Mouse (Mus musculus): ENCODE data around the gene Abcg8. TPM values are rescaled to one million over a fixed set of nuclear protein-coding genes. Genes with fewer than 3 reads are reported as not detected.
A peak's percentile ranks its signal among the peaks of the same experiment; 100 is the strongest.

The Abcg8 gene
- polyA plus RNA-seq, 1 experiment from 2014 or later = 0.10 TPM

- no peak for ATAC-seq (ENCODE audit: insufficient number of reproducible peaks, low FRiP score, low TSS enrichment, low read depth)
- Histone ChIP-seq H3K4me2 (no peak overlapping the region), H3K9ac (no peak overlapping the region), H3K4me1 (peaks cover 9% of the 10 kb centered on the region), H3K27ac (no peak overlapping the region), H3K9me3 (no peaks in the 10 kb centered on the region), H3K36me3 (no peaks in the 10 kb centered on the region), H3K4me3 (no peak overlapping the region), H3K27me3 (no peaks in the 10 kb centered on the region)
- 33% methylated on average over 9 of the region's 9 CpGs for WGBS
Measured at GRCm38 (mm10) chr17:84645119-84645518, 31.0 kb upstream of the Abcg8 start.

- 18% methylated on average over 4 of the region's 7 CpGs for WGBS
- no peaks in the 10 kb centered on the region for H3K9me3 ChIP-seq
- H3K9ac ChIP-seq = no peak overlapping the region
- H3K4me3 ChIP-seq = no peak overlapping the region
- ATAC-seq (ENCODE audit: insufficient number of reproducible peaks, low FRiP score, low TSS enrichment, low read depth) = no peak
- H3K4me2 ChIP-seq = no peak overlapping the region
- peaks cover 9% of the 10 kb centered on the region for H3K4me1 ChIP-seq
- H3K27me3 ChIP-seq = no peaks in the 10 kb centered on the region
- H3K36me3 ChIP-seq = no peaks in the 10 kb centered on the region
- H3K27ac ChIP-seq = no peak overlapping the region
Measured at GRCm38 (mm10) chr17:84645894-84646293, 30.2 kb upstream of the Abcg8 start.

- WGBS = 50% methylated on average over 2 of the region's 2 CpGs
- no peak for ATAC-seq (ENCODE audit: insufficient number of reproducible peaks, low FRiP score, low TSS enrichment, low read depth)
- no peak overlapping the region for H3K4me3 ChIP-seq
- H3K9ac ChIP-seq = no peak overlapping the region
- no peaks in the 10 kb centered on the region for H3K9me3 ChIP-seq
- H3K36me3 ChIP-seq = no peaks in the 10 kb centered on the region
- no peaks in the 10 kb centered on the region for H3K27me3 ChIP-seq
- no peak overlapping the region for H3K27ac ChIP-seq
- H3K4me1 ChIP-seq = peaks cover 9% of the 10 kb centered on the region
- H3K4me2 ChIP-seq = no peak overlapping the region
Measured at GRCm38 (mm10) chr17:84646477-84646876, 29.6 kb upstream of the Abcg8 start.

GRCm38 (mm10) chr17:84647630-84648029 is 28.5 kb upstream of the Abcg8 start:
- H3K4me3 ChIP-seq = no peak overlapping the region
- H3K27ac ChIP-seq = no peak overlapping the region
- no peak for ATAC-seq (ENCODE audit: insufficient number of reproducible peaks, low FRiP score, low TSS enrichment, low read depth)
- no peaks in the 10 kb centered on the region for H3K27me3 ChIP-seq
- 93% methylated on average over 4 of the region's 4 CpGs for WGBS
- no peaks in the 10 kb centered on the region for H3K9me3 ChIP-seq
- H3K36me3 ChIP-seq = no peaks in the 10 kb centered on the region
- H3K4me2 ChIP-seq = no peak overlapping the region
- H3K9ac ChIP-seq = no peak overlapping the region
- H3K4me1 ChIP-seq = peaks cover 7% of the 10 kb centered on the region

GRCm38 (mm10) chr17:84650302-84651017 is 25.6 kb upstream of the Abcg8 start:
- Histone ChIP-seq H3K27me3 (no peaks in the 10 kb centered on the region), H3K4me3 (no peak overlapping the region), H3K9ac (no peak overlapping the region), H3K4me2 (no peak overlapping the region), H3K9me3 (no peaks in the 10 kb centered on the region), H3K4me1 (peaks cover 3% of the 10 kb centered on the region), H3K27ac (no peak overlapping the region), H3K36me3 (peaks cover 8% of the 10 kb centered on the region; the same call in 1 of the 2 replicates)
- no peak for ATAC-seq (ENCODE audit: insufficient number of reproducible peaks, low FRiP score, low TSS enrichment, low read depth)
- 83% methylated on average over 9 of the region's 9 CpGs for WGBS

GRCm38 (mm10) chr17:84653544-84653943 is 22.6 kb upstream of the Abcg8 start:
- no peak for ATAC-seq (ENCODE audit: insufficient number of reproducible peaks, low FRiP score, low TSS enrichment, low read depth)
- H3K4me3 ChIP-seq = no peak overlapping the region

GRCm38 (mm10) chr17:84656205-84656604 is 19.9 kb upstream of the Abcg8 start:
- H3K27ac ChIP-seq = no peak overlapping the region
- H3K27me3 ChIP-seq = no peaks in the 10 kb centered on the region
- 78% methylated on average over 5 of the region's 5 CpGs for WGBS
- H3K36me3 ChIP-seq = peaks cover 8% of the 10 kb centered on the region; the same call in 1 of the 2 replicates
- H3K9ac ChIP-seq = no peak overlapping the region
- H3K9me3 ChIP-seq = no peaks in the 10 kb centered on the region
- no peak overlapping the region for H3K4me3 ChIP-seq
- peaks cover 5% of the 10 kb centered on the region; the same call in 1 of the 2 replicates for H3K4me1 ChIP-seq
- no peak for ATAC-seq (ENCODE audit: insufficient number of reproducible peaks, low FRiP score, low TSS enrichment, low read depth)
- H3K4me2 ChIP-seq = no peak overlapping the region

More at GRCm38 (mm10) chr17:84653544-84653943, 22.6 kb upstream of the Abcg8 start:
- Histone ChIP-seq H3K4me1 (peaks cover 5% of the 10 kb centered on the region; the same call in 1 of the 2 replicates), H3K9ac (no peak overlapping the region), H3K27me3 (no peaks in the 10 kb centered on the region), H3K27ac (no peak overlapping the region), H3K36me3 (peaks cover 8% of the 10 kb centered on the region; the same call in 1 of the 2 replicates), H3K4me2 (no peak overlapping the region), H3K9me3 (no peaks in the 10 kb centered on the region)
- 87% methylated on average over 9 of the region's 9 CpGs for WGBS

- Histone ChIP-seq H3K27ac (no peak overlapping the region), H3K9me3 (no peaks in the 10 kb centered on the region), H3K36me3 (peaks cover 8% of the 10 kb centered on the region; the same call in 1 of the 2 replicates), H3K9ac (no peak overlapping the region), H3K4me2 (no peak overlapping the region), H3K27me3 (no peaks in the 10 kb centered on the region), H3K4me3 (no peak overlapping the region), H3K4me1 (peaks cover 5% of the 10 kb centered on the region; the same call in 1 of the 2 replicates)
- 75% methylated on average over 19 of the region's 19 CpGs for WGBS
- ATAC-seq (ENCODE audit: insufficient number of reproducible peaks, low FRiP score, low TSS enrichment, low read depth) = no peak
Measured at GRCm38 (mm10) chr17:84656653-84657421, 19.3 kb upstream of the Abcg8 start.

- 51% methylated on average over 3 of the region's 3 CpGs for WGBS
- no peak overlapping the region for H3K4me2 ChIP-seq
- peaks cover 8% of the 10 kb centered on the region; the same call in 1 of the 2 replicates for H3K36me3 ChIP-seq
- no peaks in the 10 kb centered on the region for H3K9me3 ChIP-seq
- peaks cover 5% of the 10 kb centered on the region; the same call in 1 of the 2 replicates for H3K4me1 ChIP-seq
- H3K9ac ChIP-seq = no peak overlapping the region
- no peak for ATAC-seq (ENCODE audit: insufficient number of reproducible peaks, low FRiP score, low TSS enrichment, low read depth)
- no peak overlapping the region for H3K4me3 ChIP-seq
- no peaks in the 10 kb centered on the region for H3K27me3 ChIP-seq
- 0 out of 2 replicates have a peak overlapping the region, but pooled peaks have one; percentile 12 for H3K27ac ChIP-seq
Measured at GRCm38 (mm10) chr17:84657422-84657732, 18.7 kb upstream of the Abcg8 start.

- H3K9me3 ChIP-seq = no peaks in the 10 kb centered on the region
- no peak overlapping the region for H3K9ac ChIP-seq
- H3K27ac ChIP-seq = 0 out of 2 replicates have a peak overlapping the region, but pooled peaks have one; percentile 12
- H3K4me1 ChIP-seq = peaks cover 5% of the 10 kb centered on the region; the same call in 1 of the 2 replicates
- H3K4me2 ChIP-seq = no peak overlapping the region
- H3K27me3 ChIP-seq = no peaks in the 10 kb centered on the region
- H3K36me3 ChIP-seq = peaks cover 8% of the 10 kb centered on the region; the same call in 1 of the 2 replicates
- no peak overlapping the region for H3K4me3 ChIP-seq
- no peak for ATAC-seq (ENCODE audit: insufficient number of reproducible peaks, low FRiP score, low TSS enrichment, low read depth)
- WGBS = 54% methylated on average over 7 of the region's 7 CpGs
Measured at GRCm38 (mm10) chr17:84657782-84658181, 18.3 kb upstream of the Abcg8 start.

GRCm38 (mm10) chr17:84658195-84658594 is 17.9 kb upstream of the Abcg8 start:
- Histone ChIP-seq H3K4me3 (no peak overlapping the region), H3K27ac (no peak overlapping the region), H3K27me3 (no peaks in the 10 kb centered on the region), H3K9ac (no peak overlapping the region), H3K9me3 (no peaks in the 10 kb centered on the region), H3K36me3 (peaks cover 4% of the 10 kb centered on the region; the same call in 1 of the 2 replicates), H3K4me2 (no peak overlapping the region), H3K4me1 (peaks cover 5% of the 10 kb centered on the region; the same call in 1 of the 2 replicates)
- ATAC-seq (ENCODE audit: insufficient number of reproducible peaks, low FRiP score, low TSS enrichment, low read depth) = no peak
- WGBS = 39% methylated on average over 5 of the region's 5 CpGs

GRCm38 (mm10) chr17:84658951-84659350 is 17.2 kb upstream of the Abcg8 start:
- Histone ChIP-seq H3K4me3 (no peak overlapping the region), H3K9me3 (no peaks in the 10 kb centered on the region), H3K27me3 (no peaks in the 10 kb centered on the region), H3K9ac (no peak overlapping the region), H3K4me1 (peaks cover 7% of the 10 kb centered on the region; the same call in 1 of the 2 replicates), H3K27ac (no peak overlapping the region), H3K4me2 (no peak overlapping the region), H3K36me3 (no peaks in the 10 kb centered on the region)
- ATAC-seq (ENCODE audit: insufficient number of reproducible peaks, low FRiP score, low TSS enrichment, low read depth) = no peak
- WGBS = 82% methylated on average over 8 of the region's 8 CpGs
